Mouse (Mus musculus) left cerebral cortex, postnatal 4 days (tissue): ENCODE results near the gene Cygb. TPM values are rescaled to one million over a fixed set of nuclear protein-coding genes. Genes with fewer than 3 reads are reported as not detected.
"Not testable (repeated sequence)": the region's sequence is repeated elsewhere in the genome, so short reads cannot be mapped to it uniquely, and the experiment has no call there.

ENCODE experiments used
- DNase-seq: peaks from one replicate; pipeline ENCODE4 v3.0.0-alpha.2; 2022
- intact Hi-C: fragments of 180-260 bp; cut with DNase I; formaldehyde crosslinking; loops from one replicate; pipeline ENCODE4 v1.15.1; 2025
- total RNA-seq, 2 experiments: library from RNA; stranded (reverse); gene quantifications; 2 replicates each; pipeline ENCODE4 v1.2.3; 2021

Cygb gene
- total RNA-seq, 2 experiments from 2014 or later = 17.1 to 20.6 TPM

GRCm38 (mm10) chr11:116675429-116675828 lies 21.3 kb upstream of the Cygb start:
- not testable (repeated sequence) for DNase-seq

GRCm38 (mm10) chr11:116674616-116675379 lies 20.7 kb upstream of the Cygb start:
- no peak for DNase-seq
- intact Hi-C loops = no loop called here

More at GRCm38 (mm10) chr11:116675429-116675828, 21.3 kb upstream of the Cygb start:
- intact Hi-C loops = not testable (repeated sequence)

GRCm38 (mm10) chr11:116673410-116673809 lies 19.3 kb upstream of the Cygb start:
- DNase-seq = no peak
- intact Hi-C loops = no loop called here

GRCm38 (mm10) chr11:116672595-116672994 lies 18.5 kb upstream of the Cygb start:
- no peak for DNase-seq
- intact Hi-C loops = no loop called here

GRCm38 (mm10) chr11:116671845-116672434 lies 17.8 kb upstream of the Cygb start:
- no peak for DNase-seq
- intact Hi-C loops = no loop called here

GRCm38 (mm10) chr11:116671112-116671844 lies 17.2 kb upstream of the Cygb start:
- DNase-seq = peak; percentile 98
- intact Hi-C loops = no loop called here

GRCm38 (mm10) chr11:116670386-116670785 lies 16.3 kb upstream of the Cygb start:
- intact Hi-C loops = no loop called here
- no peak for DNase-seq

GRCm38 (mm10) chr11:116669787-116670365 lies 15.8 kb upstream of the Cygb start:
- intact Hi-C loops = loop anchor here (10.0 kb wide), 1 partner anchor 385 kb away; no protein-coding TSS in a partner anchor
- no peak for DNase-seq

- intact Hi-C loops = loop anchor here (10.0 kb wide), 1 partner anchor 385 kb away; no protein-coding TSS in a partner anchor
- DNase-seq = no peak
These were observed 15.2 kb upstream of the Cygb start for GRCm38 (mm10) chr11:116669316-116669715.

GRCm38 (mm10) chr11:116668839-116669238 lies 14.7 kb upstream of the Cygb start:
- peak; percentile 45 for DNase-seq
- intact Hi-C loops = loop anchor here (10.0 kb wide), 1 partner anchor 386 kb away; no protein-coding TSS in a partner anchor

GRCm38 (mm10) chr11:116668381-116668825 lies 14.3 kb upstream of the Cygb start:
- intact Hi-C loops = loop anchor here (10.0 kb wide), 1 partner anchor 386 kb away; no protein-coding TSS in a partner anchor
- DNase-seq = no peak

- DNase-seq = no peak
- intact Hi-C loops = loop anchor here (10.0 kb wide), 1 partner anchor 387 kb away; no protein-coding TSS in a partner anchor
These were observed 13.8 kb upstream of the Cygb start for GRCm38 (mm10) chr11:116667930-116668329.

- intact Hi-C loops = loop anchor here (10.0 kb wide), 1 partner anchor 388 kb away; no protein-coding TSS in a partner anchor
- not testable (repeated sequence) for DNase-seq
These were observed 12.9 kb upstream of the Cygb start for GRCm38 (mm10) chr11:116667012-116667411.

GRCm38 (mm10) chr11:116666566-116666965 lies 12.5 kb upstream of the Cygb start:
- intact Hi-C loops = loop anchor here (10.0 kb wide), 1 partner anchor 388 kb away; no protein-coding TSS in a partner anchor
- no peak for DNase-seq

- intact Hi-C loops = loop anchor here (10.0 kb wide), 1 partner anchor 390 kb away; no protein-coding TSS in a partner anchor
These were observed 11.2 kb upstream of the Cygb start for GRCm38 (mm10) chr11:116665289-116665688.

GRCm38 (mm10) chr11:116661948-116662377 lies 7.8 kb upstream of the Cygb start:
- intact Hi-C loops = loop anchor here (10.0 kb wide), 1 partner anchor 393 kb away; no protein-coding TSS in a partner anchor
- DNase-seq = peak; percentile 75

More at GRCm38 (mm10) chr11:116665289-116665688, 11.2 kb upstream of the Cygb start:
- no peak for DNase-seq

- intact Hi-C loops = loop anchor here (10.0 kb wide), 1 partner anchor 393 kb away; no protein-coding TSS in a partner anchor
- DNase-seq = peak; percentile 85
These were observed 7.3 kb upstream of the Cygb start for GRCm38 (mm10) chr11:116661291-116661947.

GRCm38 (mm10) chr11:116660181-116660580 lies 6.1 kb upstream of the Cygb start:
- peak; percentile 52 for DNase-seq
- intact Hi-C loops = loop anchor here (10.0 kb wide), 1 partner anchor 395 kb away; no protein-coding TSS in a partner anchor

- DNase-seq = no peak
- intact Hi-C loops = no loop called here
These were observed 5.0 kb upstream of the Cygb start for GRCm38 (mm10) chr11:116659027-116659621.
